Mouse (Mus musculus) urinary bladder, adult 2 months (tissue): ENCODE measurements at regions not wholly inside any gene's neighbourhood (a gene's known extent, or its start where the extent isn't known, plus 50 kb on each side); places are given as distances from the start of the nearest gene placed in this dataset.
A peak's percentile ranks its signal among the peaks of the same experiment; 100 is the strongest.

Experiments
- DNase-seq: peaks from one replicate; pipeline ENCODE4 v3.0.0; 2022; ENCODE audit warnings: low spot score

DNA sequence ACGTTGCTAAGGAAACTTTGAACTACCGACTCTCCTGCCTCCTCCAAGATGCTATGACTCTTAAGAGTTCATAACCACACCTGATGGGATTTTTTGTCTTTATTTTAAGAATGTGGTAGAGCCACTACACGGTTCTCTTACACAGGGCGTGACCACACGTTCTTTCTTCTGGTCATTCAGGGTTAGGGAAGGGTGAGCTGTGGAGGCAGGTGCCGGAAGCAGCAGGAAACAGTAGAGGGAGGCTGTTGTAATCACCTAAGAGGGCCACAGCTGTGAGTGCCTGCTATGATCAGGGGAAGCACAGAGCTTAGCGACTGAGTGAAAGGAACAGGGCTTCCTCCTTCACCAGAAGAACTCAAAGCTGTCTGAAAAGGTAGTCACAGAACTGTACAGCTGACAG, 50.6 kb upstream of the Larp1 start:
- DNase-seq: no peak

- no peak for DNase-seq
These were observed 52.0 kb upstream of the Larp1 start for GRCm38 (mm10) chr11:57956909-57957308.

DNA sequence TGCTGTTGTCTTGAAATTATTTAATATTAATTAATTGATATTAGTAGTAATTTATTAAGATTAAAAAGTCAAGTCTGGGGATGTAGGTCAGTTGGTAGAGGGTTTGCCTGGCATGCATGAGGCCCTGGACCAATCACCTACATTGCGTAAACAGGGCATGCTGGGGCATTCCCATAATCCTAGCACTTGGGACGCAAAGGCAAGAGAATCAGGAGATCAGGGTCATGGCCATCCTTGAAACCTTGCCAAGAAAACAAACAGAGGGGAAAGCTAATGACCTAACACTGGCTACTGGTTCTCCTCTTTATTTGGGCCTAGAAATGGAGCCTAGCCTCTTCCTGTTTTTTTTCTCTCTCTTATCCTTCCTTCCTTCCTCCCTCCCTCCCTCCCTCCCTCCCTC, 52.8 kb upstream of the Larp1 start:
- no peak for DNase-seq

- no peak for DNase-seq
These were observed 53.4 kb upstream of the Larp1 start for GRCm38 (mm10) chr11:57955476-57955875.

- DNase-seq: no peak
These were observed 54.2 kb upstream of the Larp1 start for GRCm38 (mm10) chr11:57954510-57955184.

DNA sequence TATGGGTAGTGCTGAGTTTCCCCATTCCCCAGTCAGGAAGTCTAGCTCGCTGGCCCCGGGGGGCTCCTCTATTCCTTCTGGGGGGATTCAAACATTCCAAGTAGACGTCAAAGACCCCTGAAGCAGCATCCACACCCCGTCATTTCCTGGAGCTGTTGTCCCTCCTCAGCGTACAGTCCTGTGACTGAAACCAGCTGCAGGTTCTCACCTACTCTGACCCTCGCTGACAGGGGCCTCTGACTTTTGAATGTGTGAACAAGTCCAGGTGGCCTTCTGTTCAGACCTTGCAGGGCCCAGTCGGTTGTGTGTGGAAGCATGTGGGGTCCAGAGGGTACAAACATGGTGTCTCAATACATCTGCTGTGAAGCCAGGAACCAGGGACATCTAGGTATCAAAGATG, 55.2 kb upstream of the Larp1 start:
- DNase-seq: no peak

DNA sequence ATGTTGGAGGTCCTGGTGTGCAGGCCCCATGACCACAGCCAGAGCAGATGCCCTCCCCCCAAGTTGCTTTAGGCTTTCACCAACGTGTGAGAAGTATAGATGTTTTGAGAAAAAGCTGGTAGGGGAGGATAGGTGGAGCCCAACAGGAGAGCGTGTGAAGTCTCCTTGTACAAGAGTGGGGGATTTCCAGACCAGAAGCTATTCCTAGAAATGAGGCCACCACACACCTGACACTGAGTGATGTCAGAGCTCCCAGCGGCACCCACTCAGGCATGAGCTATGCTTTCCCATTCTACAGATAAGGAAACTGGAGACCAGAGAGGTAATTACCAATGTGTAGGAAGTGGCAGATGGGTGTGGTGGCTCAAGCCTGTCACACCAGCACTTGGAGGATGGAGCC, 56.2 kb upstream of the Larp1 start:
- DNase-seq: no peak

DNA sequence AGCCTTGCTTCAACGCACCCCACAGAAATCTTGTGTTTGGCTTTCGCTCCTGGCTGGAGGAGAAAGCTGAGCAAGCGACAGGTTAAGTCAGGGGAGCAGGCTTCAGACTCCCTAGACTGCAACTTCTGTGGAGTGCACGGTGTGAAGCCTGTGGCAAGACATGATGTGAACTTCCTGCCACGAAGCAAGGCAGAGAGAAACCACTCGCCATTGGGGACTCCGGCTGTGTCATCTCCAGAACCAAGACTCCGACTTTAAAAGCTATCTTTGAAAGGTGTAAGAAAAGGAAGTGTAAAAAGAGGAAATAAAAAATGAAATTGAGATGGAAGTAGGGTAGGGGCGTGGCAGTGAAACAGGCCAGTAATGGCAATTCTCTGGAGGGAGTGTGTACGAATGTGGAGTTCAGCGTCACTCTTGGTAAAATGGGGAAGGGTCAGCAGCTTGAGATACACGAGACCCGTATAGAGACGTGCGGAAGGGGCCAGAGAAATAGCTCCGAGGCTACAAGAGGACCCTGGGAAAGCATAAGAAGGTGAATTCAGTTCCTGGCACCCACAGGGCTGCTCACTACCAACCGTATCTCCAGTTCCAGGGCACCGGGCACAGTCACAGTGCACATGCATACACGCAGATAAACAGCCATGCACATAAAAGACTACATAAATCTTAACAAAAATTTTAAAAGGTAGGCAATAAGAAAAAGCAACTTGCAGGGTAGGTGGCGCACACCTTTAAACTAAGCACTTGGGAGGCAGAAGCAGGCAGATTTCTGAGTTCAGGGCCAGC, 57.1 kb upstream of the Larp1 start:
- no peak for DNase-seq

- DNase-seq: no peak
These were observed 57.9 kb upstream of the Larp1 start for GRCm38 (mm10) chr11:57950989-57951388.

GRCm38 (mm10) chr11:57949067-57949466, 59.8 kb upstream of the Larp1 start:
- no peak for DNase-seq

GRCm38 (mm10) chr11:57947347-57947746, 61.5 kb upstream of the Larp1 start:
- no peak for DNase-seq

DNA sequence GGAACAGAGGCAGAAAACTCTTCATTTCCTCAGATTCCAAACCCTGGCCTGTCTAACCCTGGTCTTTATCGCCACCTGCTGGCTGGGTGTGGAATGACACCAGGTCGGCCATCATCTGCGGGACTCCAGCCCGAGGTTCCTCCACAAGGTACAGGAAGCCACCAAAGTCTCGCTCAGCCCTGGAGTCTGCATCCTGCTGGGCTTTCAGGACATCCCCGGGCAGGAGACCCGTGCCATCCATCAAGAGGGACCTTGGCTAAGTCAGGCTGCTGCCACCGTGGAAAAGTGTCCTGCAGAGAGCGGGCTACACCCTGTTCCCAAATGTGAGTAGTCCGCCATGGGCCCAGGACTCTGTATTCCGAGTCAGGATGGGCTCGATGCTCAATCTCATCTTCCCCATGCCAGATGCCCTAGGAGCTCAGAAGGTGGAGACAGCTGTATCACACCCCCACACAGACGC, 74.4 kb upstream of the Larp1 start:
- peak; percentile 92 for DNase-seq

GRCm38 (mm10) chr11:57933065-57933464, 75.8 kb upstream of the Larp1 start:
- DNase-seq: no peak

GRCm38 (mm10) chr11:57929506-57929905, 79.4 kb upstream of the Larp1 start:
- DNase-seq: no peak

GRCm38 (mm10) chr11:57920263-57920662, 87.6 kb upstream of the Hand1 start:
- DNase-seq: no peak

DNA sequence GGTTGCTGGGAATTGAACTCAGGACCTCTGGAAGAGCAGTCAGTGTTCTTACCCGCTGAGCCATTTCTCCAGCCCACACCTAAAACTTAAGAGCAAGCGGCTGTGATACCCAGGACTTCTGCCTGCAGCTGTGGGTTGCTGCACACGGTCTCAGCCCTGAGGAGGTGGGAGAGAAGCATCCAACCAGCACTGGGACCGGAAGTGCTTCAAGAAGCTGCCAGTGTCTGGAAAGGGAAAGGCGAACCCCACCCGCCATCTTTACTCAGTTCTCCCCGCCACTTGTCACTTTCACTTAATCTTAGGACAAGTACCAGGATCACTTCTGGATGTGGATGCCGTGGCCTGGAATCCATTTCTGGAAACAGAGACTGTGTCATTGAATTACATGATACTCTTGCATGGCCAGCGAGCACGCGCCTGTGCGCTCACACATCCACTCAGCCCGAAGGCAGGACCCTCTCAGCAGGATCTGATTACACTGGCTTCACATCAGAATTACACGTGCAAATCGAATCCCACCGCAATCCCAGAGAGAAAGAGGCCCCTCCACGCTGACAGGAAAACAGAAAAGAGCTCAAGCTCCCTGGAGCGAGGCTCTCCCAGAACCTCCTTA, 85.9 kb upstream of the Hand1 start:
- DNase-seq: no peak

- DNase-seq: no peak
These were observed 85.4 kb upstream of the Hand1 start for GRCm38 (mm10) chr11:57917974-57918373.

DNA sequence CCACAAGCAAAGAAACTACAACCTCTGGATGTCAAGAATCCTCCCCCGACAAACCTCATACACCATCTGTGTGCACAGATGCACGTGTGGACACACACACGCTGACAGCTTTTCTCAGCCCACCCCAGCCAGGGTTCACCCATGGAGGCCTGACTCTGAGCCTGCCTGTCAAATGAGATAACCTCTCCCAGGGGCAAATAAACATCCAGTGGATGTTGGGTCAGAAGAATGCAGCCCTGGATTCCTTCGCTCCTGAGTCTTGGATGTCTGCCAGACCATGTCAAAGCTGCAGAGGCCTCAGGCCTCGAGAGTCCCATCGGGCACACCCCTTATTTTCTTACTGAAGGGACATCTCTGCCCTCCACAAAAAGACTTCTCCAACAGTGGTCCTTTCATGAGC, 83.4 kb upstream of the Hand1 start:
- no peak for DNase-seq

- DNase-seq: no peak
These were observed 81.4 kb upstream of the Hand1 start for GRCm38 (mm10) chr11:57913801-57914560.

DNA sequence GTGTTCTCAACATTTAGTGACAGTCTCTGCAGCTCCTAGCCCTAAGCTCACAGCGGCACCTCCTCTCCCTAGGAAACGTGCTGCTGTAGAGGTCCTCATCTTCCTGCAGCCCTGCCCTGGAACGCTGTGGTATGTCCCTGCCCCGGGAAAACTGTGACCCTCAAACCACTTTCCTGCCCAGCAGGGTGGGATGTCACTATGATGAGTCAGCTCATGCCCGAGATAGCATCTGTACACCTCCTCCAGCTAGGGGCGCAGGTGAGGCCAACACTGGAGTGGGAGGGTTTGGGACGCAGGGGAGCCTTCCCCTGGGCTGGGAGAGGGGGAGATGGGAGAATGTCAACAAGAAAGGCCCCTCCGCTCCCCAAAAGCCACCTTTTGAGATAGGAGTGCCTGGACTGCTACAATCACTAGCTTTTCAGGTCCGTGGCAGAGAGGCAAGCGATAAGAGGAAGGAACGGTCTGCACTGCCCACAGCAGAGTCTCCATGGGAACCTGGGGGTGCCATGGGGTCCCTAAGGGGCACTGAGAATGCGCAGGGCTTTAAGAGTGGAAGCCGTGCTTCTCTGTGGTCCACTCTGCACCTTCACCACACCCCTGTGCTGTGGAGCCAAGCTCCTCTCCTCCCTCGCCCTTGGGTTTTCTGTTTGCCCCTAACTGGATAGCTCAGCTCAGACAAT, 80.5 kb upstream of the Hand1 start:
- DNase-seq: no peak

GRCm38 (mm10) chr11:57911698-57912283, 79.2 kb upstream of the Hand1 start:
- peak; percentile 55 for DNase-seq
